Mouse (Mus musculus) heart, postnatal 14 days (tissue): ENCODE measurements around the gene Fam114a1. TPM values are rescaled to one million over a fixed set of nuclear protein-coding genes. Genes with fewer than 3 reads are reported as not detected.

ENCODE experiments used
- DNase-seq, 2 experiments: peaks; one replicate each; pipeline ENCODE4 v3.0.0; 2021 to 2022
- intact Hi-C: fragments of 180-260 bp; cut with DNase I; formaldehyde crosslinking; loops from one replicate; pipeline ENCODE4 v1.15.1; 2025
- total RNA-seq, 2 experiments: library from RNA; stranded (reverse); gene quantifications; 2 replicates each; pipeline ENCODE4 v1.2.3; 2021

The Fam114a1 gene
- total RNA-seq, 2 experiments from 2014 or later = 23.5 to 24.8 TPM

DNA sequence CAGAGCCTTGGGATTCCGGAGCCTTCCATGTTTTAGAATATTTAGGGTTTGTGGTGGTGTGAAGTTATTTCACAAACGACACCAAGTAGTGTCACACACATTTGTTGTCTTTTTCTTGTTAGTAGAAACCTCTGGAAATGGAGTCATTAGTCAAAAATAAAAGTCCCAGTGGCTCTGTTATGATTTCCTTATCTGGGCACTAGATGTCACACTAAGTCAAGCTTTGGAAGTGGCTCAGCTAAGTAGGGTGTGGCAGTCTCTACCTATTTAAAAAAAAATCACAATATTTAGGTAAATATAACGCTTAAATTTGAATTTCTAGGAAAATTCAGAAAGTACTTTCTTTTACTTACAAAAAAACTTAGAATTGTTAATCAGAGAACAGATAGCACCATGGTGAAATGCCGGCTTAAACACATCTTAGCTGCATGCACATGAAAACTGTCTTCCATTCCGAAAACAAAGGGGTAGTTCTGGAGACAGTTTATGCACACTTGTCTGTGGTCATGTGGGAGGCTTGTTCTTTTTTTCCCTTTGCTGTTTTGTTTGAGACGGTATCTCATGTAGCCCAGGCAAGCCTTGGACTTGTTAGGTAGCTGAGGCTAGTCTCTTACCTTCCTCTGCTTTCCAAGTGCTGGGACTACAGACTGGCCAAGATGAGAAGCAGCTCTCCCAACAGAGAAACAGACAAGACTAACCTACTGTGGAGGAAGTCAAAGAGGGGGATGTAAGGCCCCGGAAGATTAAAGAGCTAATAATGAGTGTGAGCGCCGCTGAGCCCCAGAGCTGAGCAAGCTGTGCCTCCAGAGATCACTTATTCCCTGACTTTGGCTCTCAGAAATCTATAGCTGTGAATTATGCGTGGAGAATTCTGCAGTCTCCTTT, 33.3 kb downstream of the Fam114a1 start:
- DNase-seq = no peak
- intact Hi-C loops = loop anchor here (1.0 to 5.0 kb wide), 2 partner anchors 154 to 210 kb away; no protein-coding TSS in a partner anchor

DNA sequence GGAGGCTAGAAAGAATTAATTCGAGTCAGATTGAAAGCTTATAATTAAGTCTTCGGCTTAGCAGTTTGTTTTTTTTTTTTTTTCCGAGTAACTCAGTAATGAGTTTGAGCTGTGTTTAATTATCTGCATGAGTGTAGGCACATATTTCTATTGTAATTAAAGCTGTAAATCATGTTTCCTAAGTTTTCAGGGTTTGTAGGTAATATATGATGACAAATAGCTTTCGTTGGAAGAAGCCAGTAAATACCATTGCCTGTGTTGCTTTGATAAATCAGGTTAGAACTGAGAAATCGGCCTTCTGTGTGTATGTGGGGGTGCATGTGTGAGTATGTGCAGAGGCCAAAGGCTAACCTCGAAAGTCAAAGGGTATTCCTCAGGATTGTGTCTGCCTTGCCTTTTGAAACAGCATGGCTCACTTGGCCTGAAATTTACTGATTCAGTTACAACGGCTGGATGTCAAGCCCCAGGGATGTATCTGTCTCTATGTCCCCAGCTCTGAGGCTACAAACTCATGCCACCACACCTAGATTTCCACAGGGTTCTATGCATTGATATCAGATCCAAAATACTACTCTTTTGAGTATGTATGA, 34.2 kb downstream of the Fam114a1 start:
- no peak for DNase-seq
- intact Hi-C loops = loop anchor here (1.0 to 5.0 kb wide), 2 partner anchors 153 to 209 kb away; no protein-coding TSS in a partner anchor

DNA sequence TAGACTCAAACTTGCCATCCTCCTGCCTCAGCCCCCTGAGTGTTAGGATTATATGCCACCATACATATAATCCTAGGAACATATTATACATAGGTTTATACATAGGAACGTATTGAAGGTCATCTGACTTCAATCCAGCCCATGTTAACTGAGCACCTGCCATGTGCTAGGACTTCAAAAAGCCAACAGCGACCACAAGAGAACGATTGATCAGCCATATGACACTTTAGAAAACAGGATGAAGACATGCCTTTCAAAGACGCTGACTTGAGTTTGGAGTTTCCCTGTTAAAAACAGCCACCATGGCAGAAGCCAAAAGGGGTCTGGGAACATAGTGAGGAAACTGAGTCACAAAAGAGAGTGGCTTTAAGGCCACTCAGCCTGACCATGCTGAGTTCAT, 35.4 kb downstream of the Fam114a1 start:
- intact Hi-C loops = no loop called here

DNA sequence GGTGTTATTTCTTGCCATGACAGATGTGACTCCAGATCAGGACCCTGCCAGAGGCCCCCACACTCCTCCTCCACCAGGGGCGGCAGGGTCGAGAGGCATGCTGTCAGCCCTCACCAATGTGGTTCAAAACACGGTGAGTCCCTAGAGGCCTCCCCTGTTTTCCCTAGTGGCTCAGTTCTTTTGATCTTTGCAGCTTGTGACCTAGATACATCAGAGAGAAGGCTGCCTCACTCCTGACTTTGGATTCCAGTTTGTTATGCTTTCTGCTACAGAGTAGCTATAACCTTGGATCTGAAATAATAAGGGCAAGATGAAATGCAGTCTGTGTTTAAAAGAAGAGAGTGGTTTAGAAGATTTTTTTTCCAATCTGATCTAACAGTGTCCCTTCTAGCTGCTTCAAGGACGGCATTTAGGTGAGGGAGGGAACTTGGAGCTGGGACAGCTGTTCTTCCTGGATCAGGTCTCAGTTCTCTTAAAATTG, 36.2 kb downstream of the Fam114a1 start:
- no peak for DNase-seq
- intact Hi-C loops = no loop called here

More for the DNA sequence above, 35.4 kb downstream of the Fam114a1 start:
- no peak for DNase-seq

DNA sequence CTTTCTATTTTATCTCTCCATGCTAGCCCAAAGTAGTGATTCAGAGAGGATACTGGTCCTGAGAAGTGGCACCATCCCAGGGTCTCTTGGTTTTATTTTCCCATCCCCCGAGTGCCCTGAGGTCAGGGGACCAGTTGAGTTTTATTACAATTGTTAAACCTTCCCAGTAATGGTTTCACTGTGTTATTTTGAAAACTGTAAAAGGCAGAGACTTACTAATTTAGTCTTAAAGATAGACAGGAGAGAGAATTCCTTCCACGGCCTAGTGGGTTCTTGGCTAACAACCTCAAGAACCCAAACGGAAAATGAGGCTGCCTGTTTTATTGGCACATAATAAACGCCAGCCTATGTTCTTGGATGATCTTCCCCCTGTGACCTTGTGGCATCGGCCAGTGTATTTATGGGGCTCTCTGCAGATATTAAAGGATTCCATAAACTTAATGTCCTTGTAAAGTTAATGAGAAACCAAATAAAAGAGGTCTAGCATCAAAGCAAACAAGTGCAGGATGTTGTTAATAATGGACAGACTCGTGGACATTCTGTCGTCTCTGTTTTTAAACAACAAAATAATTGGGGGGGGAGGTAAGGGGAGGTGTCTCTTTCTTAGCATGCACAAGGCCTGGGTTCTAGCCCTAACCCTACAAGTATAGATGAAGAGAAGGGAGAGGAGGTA, 42.2 kb downstream of the Fam114a1 start:
- intact Hi-C loops = no loop called here
- no peak for DNase-seq

DNA sequence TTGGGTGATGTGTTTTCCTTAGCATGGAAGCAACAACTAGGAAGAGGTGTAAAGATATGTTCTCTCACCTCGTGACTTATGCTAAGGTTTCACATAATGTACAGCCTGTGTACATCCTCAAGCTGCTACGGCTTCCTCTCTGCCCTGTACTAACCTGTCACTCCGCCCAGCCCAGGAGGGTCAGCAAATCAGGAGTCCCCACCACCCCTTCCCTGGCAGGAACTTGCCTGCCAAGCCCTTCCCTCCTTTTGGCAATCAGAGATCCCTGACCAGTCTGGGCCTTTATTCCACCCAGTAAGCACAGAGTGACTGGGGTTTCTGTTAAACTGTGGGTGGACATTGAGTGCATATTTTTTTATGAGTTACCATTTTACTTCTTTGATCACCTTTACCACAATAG, 45.6 kb downstream of the Fam114a1 start:
- intact Hi-C loops = no loop called here
- no peak for DNase-seq

DNA sequence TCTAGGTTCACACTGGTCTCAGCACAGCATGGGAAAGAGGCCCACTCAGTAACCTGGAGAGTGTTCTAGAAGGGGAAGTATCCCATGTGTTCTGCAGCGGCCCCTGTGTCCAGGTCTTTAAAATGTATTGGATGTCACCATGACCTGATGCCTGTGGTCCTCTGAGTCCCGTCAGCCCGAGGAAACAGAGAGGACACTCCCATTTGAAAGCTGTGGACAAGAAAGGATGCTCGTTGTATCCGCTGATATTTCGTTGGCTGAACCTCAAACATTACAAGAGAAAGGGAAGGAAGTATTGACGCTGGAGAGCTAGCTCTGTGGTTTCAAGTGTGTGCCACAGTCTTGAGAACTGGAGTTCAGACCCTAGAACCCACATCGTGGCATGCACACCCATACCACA, 49.2 kb downstream of the Fam114a1 start:
- intact Hi-C loops = no loop called here
- DNase-seq = no peak

DNA sequence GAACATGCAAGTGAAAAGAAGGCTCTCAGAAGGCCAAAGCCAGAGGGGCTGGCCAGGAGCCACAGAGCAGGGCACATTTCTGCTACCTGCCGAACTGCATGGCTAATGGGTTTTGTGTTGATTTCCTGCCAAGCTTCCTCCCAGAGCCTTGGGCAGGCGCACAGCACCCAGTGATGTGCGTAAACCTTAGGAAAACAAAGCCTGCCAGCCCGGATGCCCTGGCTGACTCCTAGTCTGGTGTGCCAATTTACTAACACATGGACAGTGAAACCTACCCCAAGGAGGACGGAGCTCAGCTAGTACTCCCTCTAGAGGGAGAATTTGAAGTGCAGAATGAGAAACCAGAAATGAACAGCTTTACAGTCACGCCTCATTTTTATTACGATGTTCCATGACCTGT, 50.0 kb downstream of the Fam114a1 start:
- no peak for DNase-seq
- intact Hi-C loops = no loop called here

DNA sequence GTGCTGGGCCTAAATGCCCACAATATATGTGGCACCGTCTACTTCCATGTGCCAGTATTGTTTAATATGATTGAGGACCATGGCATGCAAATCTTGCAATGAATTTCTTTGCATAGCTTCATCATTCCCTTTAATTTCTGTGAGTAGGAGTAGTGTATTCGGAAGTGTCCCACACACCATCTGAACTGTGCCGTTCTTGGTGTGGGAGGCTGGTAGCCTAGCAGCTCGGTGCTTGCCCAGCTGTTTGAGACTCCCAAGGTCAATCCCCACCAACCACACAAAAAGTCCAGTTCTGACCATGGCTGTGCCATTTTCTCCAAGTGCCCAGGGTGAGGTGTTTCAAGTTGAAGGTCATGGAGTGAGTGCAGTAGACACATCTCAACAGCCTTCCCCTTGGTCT, 52.1 kb downstream of the Fam114a1 start:
- no peak for DNase-seq
- intact Hi-C loops = no loop called here

DNA sequence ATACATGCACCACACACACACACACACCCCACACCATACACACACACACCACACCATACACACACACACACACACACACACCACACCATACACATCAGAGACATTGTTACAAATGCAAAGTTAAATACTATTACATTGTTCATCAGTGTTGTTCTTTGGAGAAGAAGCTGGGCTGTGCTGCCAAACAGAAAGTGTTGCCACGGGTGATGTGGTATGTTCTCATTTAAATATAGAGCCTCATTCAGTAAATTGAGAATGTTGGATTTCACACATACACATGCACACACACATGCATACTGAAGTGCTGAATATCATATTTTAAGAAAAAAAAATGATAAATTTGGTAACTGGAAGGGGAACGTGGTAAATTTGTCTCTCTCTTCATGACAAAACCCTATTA, 54.8 kb downstream of the Fam114a1 start:
- DNase-seq = no peak
- intact Hi-C loops = loop anchor here (5.0 kb wide), 1 partner anchor 133 kb away; no protein-coding TSS in a partner anchor

DNA sequence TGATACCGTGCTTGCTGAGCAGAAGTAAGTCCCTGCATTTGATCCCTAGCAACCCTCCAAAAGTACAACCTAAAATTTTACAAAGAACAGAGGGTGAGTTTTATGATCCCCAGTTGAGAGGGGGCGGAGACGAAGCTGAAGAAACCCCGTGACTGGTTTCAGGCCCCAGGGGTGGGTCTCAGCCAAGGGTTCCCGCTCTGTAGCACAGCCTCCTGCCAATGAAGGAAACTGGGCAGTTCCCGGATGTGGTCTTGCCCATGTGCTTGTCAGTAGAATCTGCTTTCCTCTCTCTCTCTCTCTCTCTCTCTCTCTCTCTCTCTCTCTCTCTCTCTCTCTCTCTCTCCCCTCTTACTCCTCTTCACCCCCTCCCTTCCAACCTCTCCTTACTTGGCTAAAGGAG, 56.0 kb downstream of the Fam114a1 start:
- peak in 1 of 2 experiments; percentile 15 for DNase-seq
- intact Hi-C loops = loop anchor here (5.0 kb wide), 1 partner anchor 131 kb away; no protein-coding TSS in a partner anchor

DNA sequence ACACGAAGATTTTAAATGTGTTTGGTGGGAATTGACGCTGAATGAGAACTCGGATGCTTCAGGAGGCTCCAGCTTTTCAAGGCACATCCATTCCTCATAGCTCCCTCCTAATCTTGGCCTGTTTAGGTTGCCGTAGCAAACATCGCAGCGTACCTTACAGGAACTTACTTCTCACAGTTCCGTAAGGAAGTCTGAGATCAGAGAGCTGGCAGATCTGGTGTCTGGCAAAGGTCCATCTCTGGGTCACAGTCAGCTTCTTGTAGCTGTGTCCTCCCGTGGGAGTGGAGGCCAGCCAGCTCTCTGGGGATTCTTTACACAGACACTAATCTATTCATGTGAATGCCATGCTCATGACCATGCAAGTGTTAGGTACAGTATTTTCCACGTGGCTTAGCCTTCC, 56.9 kb downstream of the Fam114a1 start:
- peak in 1 of 2 experiments; percentile 17 for DNase-seq
- intact Hi-C loops = loop anchor here (5.0 kb wide), 1 partner anchor 131 kb away; no protein-coding TSS in a partner anchor

DNA sequence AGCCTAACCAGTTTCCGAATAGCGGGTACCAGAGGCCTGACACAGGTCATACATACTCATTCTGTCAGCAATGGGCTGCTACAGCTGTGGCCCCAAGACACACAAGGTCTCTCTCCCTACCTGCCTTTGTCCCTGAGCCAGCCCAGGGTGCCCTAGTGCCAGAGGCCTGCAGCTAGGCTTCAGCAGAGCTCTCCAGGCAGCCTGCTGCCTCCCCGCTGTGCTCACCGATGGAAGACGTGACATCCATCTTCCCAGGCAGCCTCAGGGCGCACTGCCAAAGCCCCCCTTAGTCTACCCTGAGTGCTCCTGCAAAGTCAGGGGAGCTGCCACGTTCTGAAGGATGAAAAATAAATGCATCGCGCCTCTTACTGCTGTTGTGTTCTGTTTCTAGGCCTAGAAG, 58.1 kb downstream of the Fam114a1 start:
- intact Hi-C loops = loop anchor here (5.0 kb wide), 1 partner anchor 129 kb away; no protein-coding TSS in a partner anchor
- DNase-seq = no peak

DNA sequence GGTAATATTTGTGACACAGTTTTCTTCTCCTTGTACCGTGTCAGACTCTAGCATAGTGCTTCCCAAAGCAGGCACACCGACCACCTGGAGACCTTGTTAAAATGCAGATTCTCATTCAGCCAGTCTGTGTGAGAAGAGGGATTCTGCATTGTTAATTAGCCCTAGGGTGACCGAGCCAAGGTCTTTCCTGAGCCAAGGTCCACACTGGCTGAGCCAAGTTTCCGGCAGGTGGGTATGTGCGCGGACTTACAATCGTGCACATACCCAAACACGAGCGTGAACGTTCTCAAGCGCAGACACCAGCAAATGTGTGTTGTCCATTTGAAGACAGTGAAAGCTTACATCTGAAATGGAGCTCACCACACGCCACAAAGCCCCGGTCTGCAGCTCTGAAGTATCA, 66.7 kb downstream of the Fam114a1 start:
- intact Hi-C loops = no loop called here
- DNase-seq = no peak

DNA sequence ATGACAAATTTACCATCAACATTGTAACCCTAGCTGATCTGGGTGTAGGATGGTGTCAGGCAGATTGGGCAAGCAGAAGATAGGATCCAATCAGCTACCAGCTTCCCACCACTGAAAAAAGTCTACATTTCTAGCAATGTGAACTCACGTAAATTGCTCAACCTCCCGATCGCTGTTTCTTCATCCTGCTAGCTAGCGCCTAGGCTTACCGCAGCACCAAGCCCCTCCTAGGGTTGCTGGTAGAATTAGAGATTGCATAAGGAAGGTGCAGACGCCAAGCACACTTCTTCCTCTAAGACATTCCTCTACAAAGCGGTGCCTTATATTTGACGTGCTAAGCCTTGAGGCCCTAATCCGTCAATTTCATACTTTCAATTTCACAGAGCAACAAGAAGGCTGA, 68.4 kb downstream of the Fam114a1 start:
- intact Hi-C loops = no loop called here
- no peak for DNase-seq

DNA sequence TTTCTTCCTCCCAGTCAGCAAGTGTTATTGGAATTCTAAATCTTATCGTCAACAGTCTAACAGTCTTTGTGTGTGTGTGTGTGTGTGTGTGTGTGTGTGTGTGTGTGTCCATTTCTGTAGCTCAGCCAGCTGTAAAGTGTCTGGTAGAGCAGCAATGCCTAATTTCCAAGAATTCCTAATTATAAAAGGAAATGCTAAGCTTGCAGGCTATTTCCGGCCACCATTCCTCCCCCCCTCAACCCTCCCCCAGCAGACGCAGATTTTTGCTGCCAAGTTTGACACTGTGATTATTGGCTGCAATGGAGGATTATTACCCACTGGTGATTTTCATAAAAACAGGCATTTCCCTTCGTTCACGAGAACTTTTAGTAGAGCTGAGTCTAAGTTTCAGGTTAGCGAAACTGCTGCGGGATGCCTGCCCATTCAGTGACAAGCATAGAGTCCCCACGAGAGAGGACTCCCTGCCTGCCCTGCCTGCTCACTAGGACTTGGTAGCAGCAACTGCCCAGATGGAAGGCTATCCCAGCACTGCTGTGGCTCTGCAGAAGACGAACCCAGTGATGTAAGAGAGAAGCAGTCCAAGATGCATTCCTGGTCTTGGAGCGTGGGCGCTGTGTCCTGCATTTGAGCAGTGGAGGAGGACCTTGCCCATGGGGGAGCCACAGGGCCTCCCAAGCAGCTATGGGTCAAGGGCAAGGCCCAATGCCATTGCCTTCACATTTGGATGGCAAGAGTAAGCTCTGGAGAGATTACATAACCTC, 69.1 kb downstream of the Fam114a1 start:
- intact Hi-C loops = no loop called here
- DNase-seq = peak; percentile 31 to 53

DNA sequence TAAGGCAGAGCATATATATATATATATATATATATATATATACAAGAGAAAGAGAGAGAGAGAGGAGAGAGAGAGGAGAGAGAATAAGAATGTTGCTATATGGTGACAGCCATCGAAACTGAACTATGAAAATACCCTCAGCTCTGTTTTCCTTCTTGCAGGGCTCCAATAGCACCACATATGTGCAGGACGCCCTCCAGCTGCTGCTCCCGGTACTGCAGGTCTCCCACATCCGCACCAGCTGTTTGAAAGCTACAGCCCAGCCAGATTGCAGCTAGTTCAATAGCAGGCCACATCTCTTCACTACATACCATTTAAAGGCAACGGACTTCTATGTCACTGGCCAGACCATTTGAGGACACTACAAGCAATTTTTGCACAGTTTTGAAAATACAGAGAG, 70.6 kb downstream of the Fam114a1 start:
- DNase-seq = peak in 1 of 2 experiments; percentile 31
- intact Hi-C loops = no loop called here

DNA sequence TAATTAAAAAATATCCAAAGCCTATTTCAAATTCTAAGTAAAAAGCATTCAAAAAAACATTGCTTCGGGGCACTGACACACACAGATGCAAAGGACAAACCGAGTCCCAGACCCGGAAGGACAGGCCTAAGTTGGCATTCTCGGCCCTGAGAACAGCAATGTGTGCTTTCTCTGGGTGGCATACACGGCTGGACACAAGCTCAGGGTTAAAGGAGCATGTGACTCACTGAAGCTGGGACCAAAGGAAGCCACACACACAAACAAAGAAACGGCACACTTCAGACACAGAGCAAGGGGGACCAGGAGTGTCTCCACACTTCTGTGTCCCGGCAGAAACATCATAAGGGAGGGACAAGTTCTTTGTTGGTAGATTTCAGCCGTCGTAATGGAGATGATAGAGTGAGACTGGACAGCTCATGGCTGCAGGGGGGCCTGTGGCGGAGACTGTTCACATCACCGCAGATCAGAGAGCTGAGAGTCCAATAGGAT, 73.6 kb downstream of the Fam114a1 start:
- intact Hi-C loops = no loop called here
- no peak for DNase-seq

DNA sequence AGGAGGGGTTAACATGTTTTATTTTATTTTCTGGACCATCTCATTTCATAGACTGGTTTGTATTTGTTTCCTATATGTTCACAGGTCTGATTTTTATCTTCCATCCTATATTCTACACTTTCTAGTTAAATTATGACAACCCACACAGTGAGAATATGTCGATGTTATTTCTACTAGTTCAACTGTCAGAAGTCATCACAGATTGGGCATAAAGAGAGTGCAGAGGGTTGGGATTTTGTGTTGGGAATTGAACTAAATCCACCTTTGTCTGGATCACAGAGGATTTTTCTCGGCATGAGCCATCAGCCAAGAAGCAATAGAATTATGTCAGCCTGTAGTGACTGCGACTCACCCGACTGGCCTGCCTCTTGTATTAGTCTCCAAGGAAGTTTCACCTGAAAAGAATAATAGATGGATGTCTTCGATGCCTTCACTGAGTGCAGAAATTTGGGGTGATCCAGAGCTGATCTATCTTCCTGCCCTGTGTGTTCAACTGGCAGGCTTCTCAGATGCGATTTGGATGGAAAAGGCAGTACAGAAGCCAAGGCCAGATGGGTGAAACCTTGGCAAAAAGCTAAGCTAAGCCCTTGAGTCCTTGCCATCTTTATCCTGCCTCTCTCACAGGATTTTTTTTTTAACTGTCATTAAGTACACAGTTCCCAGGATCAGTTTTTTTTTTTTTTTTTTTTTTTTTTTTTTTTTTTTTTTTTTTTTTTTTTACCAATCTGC, 75.9 kb downstream of the Fam114a1 start:
- intact Hi-C loops = no loop called here
- no peak for DNase-seq
